ENCODE assay signal across 9 mouse cellular contexts in genomic region chr9:44327926-44328325, GRCm38 (mm10). TPM values are rescaled to one million over a fixed set of nuclear protein-coding genes. Genes with fewer than 3 reads are reported as not detected.
A peak's percentile ranks its signal among the peaks of the same experiment; 100 is the strongest.
DNase-seq lines count a peak whose midpoint lies in the region; ATAC-seq and TF ChIP-seq lines count a peak whose summit lies in the region.
"Had no signal": no experiment of that assay in that cellular context is flagged by ENCODE, and none has a peak within 500 bp of the region (broad histone marks: within the 10 kb centered on the region; RNA-seq: fewer than 3 reads in every experiment).

No protein-coding gene starts in this region.

- no peak for TF ChIP-seq CTCF in gastrocnemius, adult 2 months (IDR thresholded peaks at IDR 0.05)
- no peak for TF ChIP-seq CTCF in spleen, adult 2 months (IDR thresholded peaks at IDR 0.05; ENCODE audit: extremely low read depth, insufficient read depth, insufficient read length, insufficient replicate concordance)

- H3K4me1 ChIP-seq in spleen, adult 2 months (ENCODE audit: control insufficient read depth, insufficient read depth, insufficient read length): peaks cover 2% of the 10 kb centered on the region; the same call in 1 of the 2 replicates
- H3K4me1 ChIP-seq in liver, embryonic 13.5 days (replicated peaks): peaks cover 49% of the 10 kb centered on the region

- intact Hi-C loops in gastrocnemius, adult 2 months (cut with DNase I): no loop called here
- intact Hi-C loops in gastrocnemius, postnatal 36 days (cut with DNase I): no loop called here
- intact Hi-C loops in left cerebral cortex, postnatal 4 days (cut with DNase I): no loop called here

- TF ChIP-seq POLR2A in spleen, adult 2 months (IDR thresholded peaks at IDR 0.05; ENCODE audit: low read depth, low read length): no peak

- 94% methylated on average over 5 of the region's 5 CpGs for WGBS in spleen, adult 2 months
- 84% methylated on average over 5 of the region's 5 CpGs for WGBS in liver, embryonic 13.5 days (ENCODE audit: insufficient replicate concordance)

- no peaks in the 10 kb centered on the region for H3K9me3 ChIP-seq in liver, embryonic 13.5 days (replicated peaks)

- no peak for ATAC-seq in liver, embryonic 13.5 days (ENCODE audit: low read depth)
- no peak for ATAC-seq in megakaryocyte-erythroid progenitor cell, adult 5-6 weeks (replicated peaks; ENCODE audit: low FRiP score, low TSS enrichment, poor library complexity, severe bottlenecking)

- H3K36me3 ChIP-seq in spleen, adult 2 months (ENCODE audit: control insufficient read depth, insufficient read depth, low read length): peaks cover 7% of the 10 kb centered on the region; the same call in 1 of the 2 replicates
- H3K36me3 ChIP-seq in liver, embryonic 13.5 days: peaks cover 47% of the 10 kb centered on the region

- H3K9ac ChIP-seq in liver, embryonic 13.5 days: peak overlapping the region; percentile 87

- H3K4me2 ChIP-seq in liver, embryonic 13.5 days: peak overlapping the region; percentile 87

- peak overlapping the region; percentile 95 for H3K27ac ChIP-seq in gastrocnemius, adult 2 months
- H3K27ac ChIP-seq in spleen, adult 2 months (ENCODE audit: insufficient read depth, low read length): no peak overlapping the region
- H3K27ac ChIP-seq in liver, embryonic 13.5 days: peak overlapping the region; percentile 91

- peak overlapping the region; percentile 88 for H3K4me3 ChIP-seq in gastrocnemius, adult 2 months
- peak overlapping the region; percentile 0; the same call in 1 of the 2 replicates for H3K4me3 ChIP-seq in spleen, adult 2 months (ENCODE audit: extremely low read depth, insufficient read depth, insufficient read length)
- peak overlapping the region; percentile 75 for H3K4me3 ChIP-seq in liver, embryonic 13.5 days (replicated peaks)

- no peak for DNase-seq in gastrocnemius, adult 2 months
- DNase-seq in gastrocnemius, postnatal 36 days: no peak
- no peak for DNase-seq in spleen, adult 2 months (ENCODE audit: low read depth in 1 of 2, low spot score in 2 of 2)
- DNase-seq in spleen, postnatal 36 days (ENCODE audit: low spot score in 2 of 2): no peak
- no peak for DNase-seq in liver, embryonic 13.5 days
- DNase-seq in left cerebral cortex, postnatal 4 days: no peak
- DNase-seq in ovary, postnatal 14 days (ENCODE audit: low spot score): no peak
- DNase-seq: adrenal gland, postnatal 25 days had no signal

- H3K27me3 ChIP-seq in spleen, adult 2 months (ENCODE audit: control insufficient read depth, insufficient read depth, low read length): no peaks in the 10 kb centered on the region
- no peaks in the 10 kb centered on the region for H3K27me3 ChIP-seq in liver, embryonic 13.5 days

RNA-seq across cellular contexts. Expression of gene Dpagt1, which starts 2.1 kb away (rescaled TPM):
- 10 to 100 TPM; 12.3 to 14.1 TPM for total RNA-seq in gastrocnemius, adult 2 months (2021)
- total RNA-seq in gastrocnemius, postnatal 36 days (2021): 10 to 100 TPM; 11.9 to 12.7 TPM
- polyA plus RNA-seq in spleen, adult 2 months (2012; rRNA removed): 24.0 and 25.2 TPM in 2 replicates
- polyA plus RNA-seq in liver, embryonic 13.5 days (2015; fragmentation: Nextera tagmentation; extraction: Ambion mirVana): 20.7 and 23.0 TPM in 2 replicates
- total RNA-seq in left cerebral cortex, postnatal 4 days (2021): 10 to 100 TPM; 20.4 to 22.2 TPM
- 31.0 and 35.5 TPM in 2 replicates for total RNA-seq in megakaryocyte-erythroid progenitor cell, adult 5-6 weeks (2014; fragmentation: Nextera tagmentation)
- 7.9 and 10.1 TPM in 2 replicates for total RNA-seq in megakaryocyte-erythroid progenitor cell, adult 5-6 weeks (2017)

RNA-seq across cellular contexts. Expression of gene H2afx, which starts 6.6 kb away (rescaled TPM):
- total RNA-seq in gastrocnemius, adult 2 months (2021): 1 to 10 TPM; 8.4 to 8.7 TPM
- total RNA-seq in gastrocnemius, postnatal 36 days (2021): 10 to 100 TPM in 1 of 2 experiments, 1 to 10 TPM in 1; 10.0 to 12.9 TPM
- polyA plus RNA-seq in spleen, adult 2 months (2012; rRNA removed): 117 and 258 TPM in 2 replicates
- 208 and 210 TPM in 2 replicates for polyA plus RNA-seq in liver, embryonic 13.5 days (2015; fragmentation: Nextera tagmentation; extraction: Ambion mirVana)
- total RNA-seq in left cerebral cortex, postnatal 4 days (2021): 10 to 100 TPM; 81.0 to 82.7 TPM
- 89.4 and 90.9 TPM in 2 replicates for total RNA-seq in megakaryocyte-erythroid progenitor cell, adult 5-6 weeks (2014; fragmentation: Nextera tagmentation)
- total RNA-seq in megakaryocyte-erythroid progenitor cell, adult 5-6 weeks (2017): 133 and 205 TPM in 2 replicates

RNA-seq across cellular contexts. Expression of gene C2cd2l, which starts 7.8 kb away (rescaled TPM):
- total RNA-seq in gastrocnemius, adult 2 months (2021): 10 to 100 TPM; 14.9 to 17.8 TPM
- 10 to 100 TPM; 12.8 to 14.2 TPM for total RNA-seq in gastrocnemius, postnatal 36 days (2021)
- 28.0 and 38.5 TPM in 2 replicates for polyA plus RNA-seq in spleen, adult 2 months (2012; rRNA removed)
- 6.4 and 8.2 TPM in 2 replicates for polyA plus RNA-seq in liver, embryonic 13.5 days (2015; fragmentation: Nextera tagmentation; extraction: Ambion mirVana)
- total RNA-seq in left cerebral cortex, postnatal 4 days (2021): 10 to 100 TPM; 69.5 to 74.9 TPM
- 11.4 and 15.1 TPM in 2 replicates for total RNA-seq in megakaryocyte-erythroid progenitor cell, adult 5-6 weeks (2014; fragmentation: Nextera tagmentation)
- 4.0 and 6.9 TPM in 2 replicates for total RNA-seq in megakaryocyte-erythroid progenitor cell, adult 5-6 weeks (2017)

RNA-seq across cellular contexts. Expression of gene Hmbs, which starts 16.1 kb away (rescaled TPM):
- 10 to 100 TPM; 21.9 to 29.1 TPM for total RNA-seq in gastrocnemius, adult 2 months (2021)
- total RNA-seq in gastrocnemius, postnatal 36 days (2021): 10 to 100 TPM; 19.7 to 21.2 TPM
- 121 and 147 TPM in 2 replicates for polyA plus RNA-seq in spleen, adult 2 months (2012; rRNA removed)
- polyA plus RNA-seq in liver, embryonic 13.5 days (2015; fragmentation: Nextera tagmentation; extraction: Ambion mirVana): 1,411 and 1,456 TPM in 2 replicates
- 10 to 100 TPM; 21.5 to 23.8 TPM for total RNA-seq in left cerebral cortex, postnatal 4 days (2021)
- total RNA-seq in megakaryocyte-erythroid progenitor cell, adult 5-6 weeks (2014; fragmentation: Nextera tagmentation): 498 and 537 TPM in 2 replicates
- 135 and 240 TPM in 2 replicates for total RNA-seq in megakaryocyte-erythroid progenitor cell, adult 5-6 weeks (2017)

RNA-seq across cellular contexts. Expression of gene Hinfp, which starts 22.5 kb away (rescaled TPM):
- 1 to 10 TPM; 6.3 to 6.8 TPM for total RNA-seq in gastrocnemius, adult 2 months (2021)
- total RNA-seq in gastrocnemius, postnatal 36 days (2021): 1 to 10 TPM; 4.9 to 6.0 TPM
- 24.7 and 25.2 TPM in 2 replicates for polyA plus RNA-seq in spleen, adult 2 months (2012; rRNA removed)
- 11.4 and 11.5 TPM in 2 replicates for polyA plus RNA-seq in liver, embryonic 13.5 days (2015; fragmentation: Nextera tagmentation; extraction: Ambion mirVana)
- total RNA-seq in left cerebral cortex, postnatal 4 days (2021): 10 to 100 TPM; 34.0 to 35.8 TPM
- 25.3 and 43.7 TPM in 2 replicates for total RNA-seq in megakaryocyte-erythroid progenitor cell, adult 5-6 weeks (2014; fragmentation: Nextera tagmentation)
- total RNA-seq in megakaryocyte-erythroid progenitor cell, adult 5-6 weeks (2017): 11.3 and 16.2 TPM in 2 replicates

Comparison
In these comparisons a context has a peak if more than half of its experiments do, and no peak if none do; other contexts are left out.
1. H3K4me3 ChIP-seq: peak in every context shown above with its lines; median percentile 88 in gastrocnemius, adult 2 months; 75 in liver, embryonic 13.5 days; 0 in spleen, adult 2 months.
2. RNA of gene H2afx, which starts 6.6 kb away (total RNA-seq): 89.4 to 205 TPM in megakaryocyte-erythroid progenitor cell, adult 5-6 weeks and 81.0 to 82.7 TPM in left cerebral cortex, postnatal 4 days; 10.0 to 12.9 TPM in gastrocnemius, postnatal 36 days and 8.4 to 8.7 TPM in gastrocnemius, adult 2 months; every median in the first group is over 4 times any median in the second.